Mouse (Mus musculus) ES-E14 (cell line): ENCODE results near the gene Ppp1r12c. TPM values are rescaled to one million over a fixed set of nuclear protein-coding genes. Genes with fewer than 3 reads are reported as not detected.

Experiments used
- DNase-seq: peaks from one replicate; pipeline ENCODE4 v3.0.0-alpha.2; 2013; ENCODE audit warnings: low read depth, low spot score
- H3K27ac ChIP-seq: 2 replicates; pipeline ENCODE4 v1.5.1; 2012; ENCODE audit warnings: low read depth, mild to moderate bottlenecking, low read length, moderate library complexity, mixed read lengths; ENCODE audit not compliant: poor library complexity, insufficient read depth, severe bottlenecking
- H3K36me3 ChIP-seq: 2 replicates; pipeline ENCODE4 v1.6.1; 2012; ENCODE audit warnings: mild to moderate bottlenecking, low read length, moderate library complexity, mixed read lengths; ENCODE audit not compliant: control insufficient read depth, poor library complexity, insufficient read depth, severe bottlenecking
- H3K4me1 ChIP-seq, 2 experiments: fragments of 150-350 bp in 1 of 2; sonication (generic) in 1 of 2; 2 replicates each; pipeline ENCODE4 v1.6.1; 2012; ENCODE audit warnings: low read length in 2 of 2, mild to moderate bottlenecking in 1 of 2, mixed read lengths in 1 of 2; ENCODE audit not compliant: control insufficient read depth in 2 of 2, insufficient read depth in 2 of 2, poor library complexity in 1 of 2
- H3K4me3 ChIP-seq, 2 experiments: fragments of 150-350 bp in 1 of 2; sonication (generic) in 1 of 2; 2 replicates each; pipeline ENCODE4 v1.5.1; 2012; ENCODE audit warnings: low read length in 2 of 2, low read depth in 1 of 2, mild to moderate bottlenecking in 1 of 2, mixed read lengths in 1 of 2; ENCODE audit not compliant: insufficient read depth in 1 of 2, poor library complexity in 1 of 2, severe bottlenecking in 1 of 2
- H3K9ac ChIP-seq: 2 replicates; pipeline ENCODE4 v1.6.1; 2012; ENCODE audit warnings: low read depth, mild to moderate bottlenecking, low read length, mixed read lengths; ENCODE audit not compliant: poor library complexity, insufficient read depth, severe bottlenecking
- H3K9me3 ChIP-seq: fragments of 150-350 bp; sonication (generic); 2 replicates; pipeline ENCODE4 v1.6.1; 2012; ENCODE audit warnings: low read depth, mild to moderate bottlenecking, low read length; ENCODE audit not compliant: control insufficient read depth, insufficient read depth
- CHD2 ChIP-seq: IDR thresholded peaks from 2 replicates; pipeline ENCODE4 v1.6.1; 2014; ENCODE audit warnings: mild to moderate bottlenecking, low read depth, low read length, inconsistent platforms
- HCFC1 ChIP-seq: IDR thresholded peaks from 2 replicates; pipeline ENCODE4 v1.6.1; 2012; ENCODE audit warnings: low read length, inconsistent platforms, borderline replicate concordance; ENCODE audit not compliant: insufficient read depth
- MAFK ChIP-seq: IDR thresholded peaks from 2 replicates; pipeline ENCODE4 v1.6.1; 2014; ENCODE audit warnings: mild to moderate bottlenecking, low read depth, low read length, inconsistent platforms; ENCODE audit not compliant: insufficient read depth
- ZC3H11A ChIP-seq: IDR thresholded peaks from 2 replicates; pipeline ENCODE4 v1.6.1; 2012; ENCODE audit warnings: low read depth, mild to moderate bottlenecking, inconsistent platforms, low read length, borderline replicate concordance
- ZNF384 ChIP-seq: IDR thresholded peaks from 2 replicates; pipeline ENCODE4 v1.6.1; 2012; ENCODE audit warnings: low read depth, low read length, inconsistent platforms
- in situ Hi-C, 2 experiments: fragments of 600-800 bp; cut with MboI; formaldehyde crosslinking; loops; one replicate each; pipeline ENCODE4 v1.15.1; 2025; ENCODE audit warnings: low sequenced_read_pairs in 2 of 2, inconsistent platforms in 1 of 2; ENCODE audit not compliant: unreplicated experiment in 2 of 2
- total RNA-seq: library from RNA; depleted of rRNA; stranded (reverse); fragments of 300-350 nt; gene quantifications from 2 replicates; pipeline ENCODE4 v1.2.3, GENCODE M21; 2012; rRNA removed

Ppp1r12c gene
- total RNA-seq, result 83.2 and 126 TPM in 2 replicates

DNA sequence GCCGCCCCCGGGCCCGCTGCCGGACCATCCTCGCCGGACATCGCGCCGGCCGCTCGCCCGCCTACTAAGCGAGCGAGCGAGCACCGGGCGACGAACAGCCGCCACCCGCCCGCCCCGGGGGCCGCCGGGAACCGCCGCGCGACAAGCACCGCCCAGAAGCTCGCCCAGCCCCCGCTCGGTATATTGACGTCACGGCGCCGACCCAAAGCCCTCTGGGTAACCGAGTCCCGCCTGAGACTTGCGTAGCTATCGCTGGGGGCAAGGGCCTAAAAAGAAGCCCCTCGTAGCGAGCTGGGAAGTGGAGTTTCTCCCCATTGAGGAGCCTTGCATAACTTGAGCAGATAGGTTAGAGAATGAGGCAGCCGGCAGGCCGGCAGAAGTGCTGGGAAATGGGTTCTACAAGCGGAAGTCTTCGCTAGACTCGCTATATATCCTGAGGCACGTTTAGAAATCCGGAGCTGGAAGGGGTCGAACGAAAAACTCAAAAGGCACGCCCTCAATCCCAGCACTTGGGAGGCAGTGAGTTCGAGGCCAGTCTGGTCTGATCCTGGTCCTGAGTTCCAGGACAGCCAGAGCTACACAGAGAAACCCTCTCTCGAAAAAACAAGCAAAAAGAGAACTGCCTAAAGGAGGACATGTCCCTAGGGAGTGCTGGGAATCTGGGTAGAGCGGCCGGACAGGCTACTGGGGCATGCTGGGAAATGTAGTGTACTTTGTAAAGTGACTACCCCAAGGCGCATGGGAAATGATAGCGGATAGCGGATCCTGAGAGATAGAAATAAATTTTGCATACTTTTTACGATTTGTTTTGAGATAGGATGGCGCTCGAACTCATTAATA is at the start of gene Ppp1r12c:
Gene Ppp1r12c, minus strand, starts transcription at position 123 of the 840 bp plus-strand sequence.
- DNase-seq, result peak; percentile 82
- Histone ChIP-seq H3K4me3 (peak within 1 kb of the TSS; percentile 92), H3K9me3 (no peaks in the 10 kb centered on the region), H3K4me1 (no peaks in the 10 kb centered on the region; a peak in 1 of 4 replicates), H3K27ac (peak within 1 kb of the TSS; percentile 56; the same call in 1 of the 2 replicates), H3K9ac (peak within 1 kb of the TSS; percentile 88), H3K36me3 (peaks cover under 1% of the 10 kb centered on the region; the same call in 1 of the 2 replicates)
- in situ Hi-C loops, result no loop called here
- TF ChIP-seq ZC3H11A, result peak; percentile 69
- peak; percentile 92 for TF ChIP-seq HCFC1
- no peak for TF ChIP-seq ZNF384
- TF ChIP-seq CHD2, result no peak

DNA sequence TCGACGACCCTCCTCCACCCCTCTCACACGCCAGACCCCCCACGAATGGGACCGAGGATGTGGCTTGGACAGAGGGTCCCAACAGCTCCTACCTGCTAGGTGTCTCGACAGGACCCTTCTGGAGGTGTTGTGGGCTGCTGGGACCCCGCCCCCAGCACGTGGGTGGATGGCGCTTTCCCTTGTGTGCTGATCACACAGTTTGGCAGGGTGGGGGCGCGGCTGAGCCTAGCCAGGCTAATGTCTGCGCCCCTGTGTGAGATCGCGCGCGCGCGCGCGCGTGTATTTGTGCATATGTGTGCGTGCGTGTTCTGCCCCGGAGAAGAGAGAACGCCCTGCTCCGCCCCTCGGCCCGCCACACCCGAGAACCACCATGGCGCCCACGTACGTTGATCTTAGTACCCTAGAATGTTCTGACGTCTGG is 45.8 kb upstream of the Ppp1r12c start, which contains the start of gene Syt5:
Gene Syt5, minus strand, starts transcription at position 321 of the 421 bp plus-strand sequence.
- peaks cover 0 to 9% of the 10 kb centered on the region in 2 experiments; a peak in 1 of 4 replicates for H3K4me1 ChIP-seq
- peak within 1 kb of the TSS; percentile 51; the same call in 1 of the 2 replicates for H3K9ac ChIP-seq
- peak within 1 kb of the TSS; percentile 19 to 44 for H3K4me3 ChIP-seq
- H3K27ac ChIP-seq, result no peak within 1 kb of the TSS
- no peak for TF ChIP-seq MAFK
- TF ChIP-seq HCFC1, result no peak
- no peak for TF ChIP-seq CHD2
- TF ChIP-seq ZNF384, result no peak
- TF ChIP-seq ZC3H11A, result no peak
- no peaks in the 10 kb centered on the region for H3K9me3 ChIP-seq
- no peaks in the 10 kb centered on the region for H3K36me3 ChIP-seq
- in situ Hi-C loops, result loop anchor here in 1 of 2 experiments (10.0 kb wide), 1 partner anchor 368 kb away; the partner anchor contains the start of gene Zfp628
- no peak for DNase-seq

DNA sequence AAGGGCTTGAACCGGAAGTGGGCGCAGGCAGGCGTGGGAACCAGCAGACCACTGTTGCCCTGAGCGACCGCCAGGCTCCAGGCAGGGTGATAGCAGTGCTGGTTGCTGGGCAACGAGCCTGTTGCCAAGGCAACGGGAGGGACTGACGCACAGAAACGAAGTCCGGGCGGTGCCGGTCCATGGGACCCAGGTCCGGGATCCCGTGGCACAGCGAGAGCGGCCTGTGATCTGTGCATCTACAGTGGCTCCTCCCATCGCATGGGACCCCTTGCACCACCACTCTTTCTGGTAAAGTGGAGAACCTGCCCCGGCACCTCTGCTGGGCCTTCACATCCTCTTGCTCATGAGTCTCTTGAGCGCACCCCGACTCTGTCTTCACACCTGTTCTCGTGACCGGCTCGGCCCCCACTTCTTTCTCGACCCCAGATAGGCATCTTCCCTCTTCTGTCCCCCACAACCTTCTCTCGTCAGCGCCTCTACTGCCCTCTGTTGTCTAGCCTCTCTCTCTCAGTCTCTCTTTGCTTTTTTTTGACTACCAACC is 45.2 kb upstream of the Ppp1r12c start:
- Histone ChIP-seq H3K9ac (peak overlapping the region; percentile 51; the same call in 1 of the 2 replicates), H3K9me3 (no peaks in the 10 kb centered on the region), H3K4me3 (peak overlapping the region; percentile 19 to 44), H3K27ac (no peak overlapping the region), H3K36me3 (no peaks in the 10 kb centered on the region), H3K4me1 (peaks cover 0 to 9% of the 10 kb centered on the region in 2 experiments; a peak in 1 of 4 replicates)
- in situ Hi-C loops, result loop anchor here in 1 of 2 experiments (10.0 kb wide), 1 partner anchor 368 kb away; the partner anchor contains the start of gene Zfp628
- peak; percentile 84 for DNase-seq
- TF ChIP-seq CHD2, result 0 out of 2 replicates have a peak, but pooled peaks have one; percentile 47
- TF ChIP-seq HCFC1, result no peak

DNA sequence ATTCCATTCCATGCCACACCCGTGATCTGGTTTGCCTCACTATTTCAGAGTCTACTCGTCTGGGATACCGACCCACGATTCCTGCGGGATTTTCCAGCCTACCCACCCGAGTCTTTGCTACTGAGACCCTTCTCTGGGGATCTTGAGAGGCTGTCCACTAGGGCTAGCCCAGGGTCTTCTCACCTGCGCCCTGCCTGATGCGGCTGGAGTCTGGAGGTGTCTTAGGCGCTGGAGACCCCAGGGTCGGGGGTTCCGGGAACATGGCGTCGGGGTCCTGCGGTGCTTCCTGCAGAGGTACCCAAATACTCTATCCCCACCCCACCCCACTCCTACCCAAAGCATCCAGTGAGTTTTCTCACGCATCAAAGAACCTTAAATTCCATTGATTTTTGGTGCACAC is 44.6 kb upstream of the Ppp1r12c start:
- no peak for DNase-seq
- in situ Hi-C loops, result loop anchor here in 1 of 2 experiments (10.0 kb wide), 1 partner anchor 369 kb away; the partner anchor contains the start of gene Zfp628
- Histone ChIP-seq H3K9ac (no peak overlapping the region), H3K4me3 (no peak overlapping the region), H3K27ac (no peak overlapping the region), H3K9me3 (no peaks in the 10 kb centered on the region), H3K4me1 (peaks cover 0 to 9% of the 10 kb centered on the region in 2 experiments; a peak in 1 of 4 replicates), H3K36me3 (no peaks in the 10 kb centered on the region)
- TF ChIP-seq CHD2, result no peak
- TF ChIP-seq ZNF384, result no peak
- TF ChIP-seq MAFK, result no peak
- TF ChIP-seq ZC3H11A, result no peak
- TF ChIP-seq HCFC1, result no peak
